Mouse (Mus musculus) liver, embryonic 12.5 days (tissue): Measurements from ENCODE around the gene Arpc1a. TPM values are rescaled to one million over a fixed set of nuclear protein-coding genes. Genes with fewer than 3 reads are reported as not detected.

Source experiments
- ATAC-seq: fragments of 200-750 bp; cut with Nextera tagmentation; 2 replicates; pipeline ENCODE4 v1.8.0; 2017; ENCODE audit warnings: moderate number of reproducible peaks, mild to moderate bottlenecking, moderate library complexity
- H3K27ac ChIP-seq: fragments of 300-500 bp; sonication (generic); 2 replicates; pipeline ENCODE4 v1.5.1; 2016; ENCODE audit warnings: mild to moderate bottlenecking
- H3K27me3 ChIP-seq: fragments of 300-500 bp; sonication (generic); replicated peaks from 2 replicates; pipeline ENCODE4 v1.6.1; 2016; ENCODE audit warnings: mild to moderate bottlenecking, moderate library complexity
- H3K36me3 ChIP-seq: fragments of 300-500 bp; sonication (generic); 2 replicates; pipeline ENCODE4 v1.6.1; 2016; ENCODE audit warnings: mild to moderate bottlenecking, moderate library complexity
- H3K4me1 ChIP-seq: fragments of 300-500 bp; sonication (generic); 2 replicates; pipeline ENCODE4 v1.6.1; 2016
- H3K4me2 ChIP-seq: fragments of 300-500 bp; sonication (generic); 2 replicates; pipeline ENCODE4 v1.6.1; 2016; ENCODE audit warnings: mild to moderate bottlenecking, moderate library complexity
- H3K4me3 ChIP-seq: fragments of 300-500 bp; sonication (generic); 2 replicates; pipeline ENCODE4 v1.5.1; 2016; ENCODE audit warnings: mild to moderate bottlenecking, moderate library complexity
- H3K9ac ChIP-seq: fragments of 300-500 bp; sonication (generic); 2 replicates; pipeline ENCODE4 v1.6.1; 2016; ENCODE audit warnings: mild to moderate bottlenecking, moderate library complexity
- H3K9me3 ChIP-seq: fragments of 300-500 bp; sonication (generic); replicated peaks from 2 replicates; pipeline ENCODE4 v1.6.1; 2016; ENCODE audit warnings: mild to moderate bottlenecking, moderate library complexity
- WGBS: fragments of 180-500 bp; shearing (Covaris S2); methylation state at CpG from one replicate; pipeline ENCODE4 v1.1.7; 2016; ENCODE audit not compliant: insufficient replicate concordance; 5-methylcytosine and 5-hydroxymethylcytosine counted together
- polyA plus RNA-seq: library from polyadenylated mRNA; unstranded; fragments of >200 nt; fragmentation: Nextera tagmentation; extraction: Ambion mirVana; gene quantifications from 2 replicates; pipeline ENCODE4 v1.2.1, GENCODE M21; 2016

The Arpc1a gene
- polyA plus RNA-seq, 1 experiment from 2014 or later: 75.5 TPM

GRCm38 (mm10) chr5:145152690-145153089 is 69.1 kb downstream of the Arpc1a start:
- peak; percentile 70 for ATAC-seq
- Histone ChIP-seq H3K27me3 (no peaks in the 10 kb centered on the region), H3K9ac (no peak overlapping the region), H3K4me1 (peaks cover 54% of the 10 kb centered on the region), H3K27ac (peak overlapping the region; percentile 77), H3K4me3 (no peak overlapping the region), H3K9me3 (no peaks in the 10 kb centered on the region), H3K4me2 (peak overlapping the region; percentile 12; the same call in 1 of the 2 replicates), H3K36me3 (peaks cover 96% of the 10 kb centered on the region)
- 47% methylated on average over 5 of the region's 5 CpGs for WGBS

Other genes starting within 250 kb of the Arpc1a start
- gene Smurf1, start 118.0 kb upstream of the Arpc1a start, polyA plus RNA-seq: 4.2 and 4.7 TPM in 2 replicates
- gene Gm4871, start 51.1 kb upstream of the Arpc1a start, polyA plus RNA-seq: not detected in 2 replicates
- not detected in 2 replicates for gene 1700018F24Rik, start 40.8 kb upstream of the Arpc1a start, polyA plus RNA-seq
- 0.05 TPM in 2 replicates for gene Kpna7, start 200 bp downstream of the Arpc1a start, polyA plus RNA-seq
- gene Arpc1b, start 30.4 kb downstream of the Arpc1a start, polyA plus RNA-seq: 175 and 180 TPM in 2 replicates
- gene Pdap1, start 56.4 kb downstream of the Arpc1a start, polyA plus RNA-seq: 78.0 and 80.6 TPM in 2 replicates
- gene Bud31, start 56.5 kb downstream of the Arpc1a start, polyA plus RNA-seq: 171 TPM in 2 replicates
- 12.2 and 12.6 TPM in 2 replicates for gene Ptcd1, start 83.3 kb downstream of the Arpc1a start, polyA plus RNA-seq
- 39.0 and 39.1 TPM in 2 replicates for gene Cpsf4, start 83.4 kb downstream of the Arpc1a start, polyA plus RNA-seq
- 460 and 491 TPM in 2 replicates for gene Atp5j2, start 108.2 kb downstream of the Arpc1a start, polyA plus RNA-seq
- gene Zkscan14, start 118.0 kb downstream of the Arpc1a start, polyA plus RNA-seq: 5.8 TPM in 2 replicates
- 5.3 and 5.9 TPM in 2 replicates for gene Zkscan5, start 120.7 kb downstream of the Arpc1a start, polyA plus RNA-seq
- gene Zfp655, start 147.9 kb downstream of the Arpc1a start, polyA plus RNA-seq: 24.7 and 25.3 TPM in 2 replicates
- gene Zscan25, start 196.7 kb downstream of the Arpc1a start, polyA plus RNA-seq: 0.32 and 0.39 TPM in 2 replicates